Mouse (Mus musculus) liver, embryonic 14.5 days (tissue): Measurements from ENCODE around the gene Rgs10.

Experiments used
- CTCF ChIP-seq: IDR thresholded peaks from 2 replicates; pipeline ENCODE4 v1.5.1; 2016; ENCODE audit warnings: antibody characterized with exemption, low read depth, control low read depth
- EP300 ChIP-seq: IDR thresholded peaks from 2 replicates; pipeline ENCODE4 v1.6.1; 2016; ENCODE audit warnings: antibody characterized with exemption, low read depth

GRCm38 (mm10) chr7:128421701-128422100 lies 3.1 kb upstream of the Rgs10 start:
- TF ChIP-seq CTCF (no peak), EP300 (no peak)
